Mouse (Mus musculus) layer of hippocampus, adult 8-10 months (tissue): Measurements from ENCODE around the gene Cyld. TPM values are rescaled to one million over a fixed set of nuclear protein-coding genes. Genes with fewer than 3 reads are reported as not detected.

ENCODE experiments used
- DNase-seq, 2 experiments: peaks; one replicate each; pipeline ENCODE4 v3.0.0; 2022; ENCODE audit warnings: low spot score in 2 of 2
- total RNA-seq, 4 experiments: library from RNA; stranded (reverse); gene quantifications; 2 replicates each; pipeline ENCODE4 v1.2.4; 2022

Cyld gene
- total RNA-seq, 4 experiments from 2014 or later = 80.2 to 100 (median 92.0) TPM

DNA sequence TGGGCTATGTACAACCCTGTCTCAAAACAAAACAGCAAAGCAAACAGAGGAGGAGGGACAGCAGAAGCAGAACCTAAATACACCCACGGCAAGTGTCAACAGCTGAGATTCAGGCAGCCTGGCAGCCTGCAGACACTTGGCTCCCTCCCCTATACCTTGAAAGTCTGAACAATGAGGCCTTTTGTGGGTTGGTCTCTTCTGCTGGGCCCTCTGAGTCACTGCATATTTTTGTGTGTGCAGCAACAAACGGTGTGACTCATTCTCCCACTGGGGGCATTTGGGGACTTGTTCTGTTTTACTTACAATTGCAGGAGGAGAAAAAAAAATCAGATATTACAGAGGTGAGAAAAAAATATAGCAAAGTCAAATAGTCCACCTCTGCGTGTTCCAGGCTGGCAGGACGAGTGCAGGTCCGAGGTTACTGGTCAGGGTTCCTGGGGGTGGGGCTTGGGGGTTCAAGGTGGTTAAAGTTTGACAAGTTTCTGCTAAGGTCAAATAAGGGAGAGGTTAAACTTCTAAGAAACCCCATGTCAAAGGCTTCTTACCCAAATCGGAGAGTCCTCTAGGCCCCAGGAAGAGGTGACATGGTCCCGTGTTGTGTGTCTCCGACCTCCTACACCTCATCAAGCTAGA, 96.0 kb downstream of the Cyld start:
- peak; percentile 45 to 51 for DNase-seq

DNA sequence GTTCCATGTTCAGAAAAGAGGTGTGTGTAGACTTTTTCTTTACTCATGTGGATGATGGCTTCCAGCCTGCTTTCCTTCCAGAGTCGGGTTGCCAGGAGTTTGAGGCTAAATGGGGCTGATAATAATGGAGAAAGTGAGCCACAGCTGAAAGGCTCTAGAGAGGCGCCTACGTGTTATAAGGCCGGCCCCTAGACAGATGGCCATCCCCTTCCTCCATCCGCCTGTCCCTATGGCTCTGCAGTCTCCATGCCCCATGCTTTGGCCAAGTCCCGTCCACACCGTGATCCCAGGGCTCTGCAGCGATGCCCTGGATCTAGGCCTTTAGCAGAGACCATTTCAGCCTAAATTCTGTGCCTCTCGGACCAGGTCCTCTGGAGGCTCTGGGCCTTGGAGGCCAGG, 96.5 kb downstream of the Cyld start:
- no peak for DNase-seq

DNA sequence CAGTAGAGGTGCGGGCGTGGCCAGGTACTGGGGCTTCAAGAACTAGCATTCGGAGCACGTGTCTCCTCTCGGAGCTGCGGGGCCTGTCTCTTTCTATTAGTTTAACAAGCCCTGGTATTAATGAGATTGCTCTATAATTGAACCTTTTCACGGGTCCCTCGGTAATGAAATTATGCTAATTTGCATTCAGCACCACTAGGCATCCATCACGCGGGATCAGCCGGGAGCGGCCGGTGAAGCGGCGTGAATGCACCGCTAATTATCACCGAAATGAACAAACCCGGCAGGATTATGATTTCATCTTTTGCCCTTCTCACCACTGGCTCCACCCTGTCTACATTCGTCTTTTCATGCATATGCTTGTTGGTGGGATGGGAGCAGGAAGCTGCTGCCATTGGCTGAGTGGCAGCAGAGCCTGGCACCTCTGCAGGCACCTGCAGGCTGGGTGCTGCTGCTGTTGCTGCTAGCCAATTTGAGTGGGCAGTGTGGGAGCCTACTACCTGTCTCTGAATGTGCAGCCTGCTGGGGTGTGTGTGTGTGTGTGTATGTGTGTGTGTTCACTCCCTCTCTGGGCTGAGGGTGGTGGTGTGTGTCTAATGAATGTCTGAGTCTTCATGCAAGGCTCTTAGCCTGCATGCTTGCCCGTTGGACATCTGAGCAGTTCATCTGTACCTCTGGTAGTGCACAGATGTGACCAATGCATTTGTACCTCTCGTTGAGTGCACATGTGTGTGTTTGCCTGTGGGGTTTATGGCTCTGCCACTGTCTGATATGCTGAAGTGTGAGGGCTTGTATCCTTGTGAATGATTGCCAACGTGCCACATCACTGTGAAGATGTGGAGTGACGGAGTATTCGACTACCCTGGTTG, 97.2 kb downstream of the Cyld start:
- no peak for DNase-seq

DNA sequence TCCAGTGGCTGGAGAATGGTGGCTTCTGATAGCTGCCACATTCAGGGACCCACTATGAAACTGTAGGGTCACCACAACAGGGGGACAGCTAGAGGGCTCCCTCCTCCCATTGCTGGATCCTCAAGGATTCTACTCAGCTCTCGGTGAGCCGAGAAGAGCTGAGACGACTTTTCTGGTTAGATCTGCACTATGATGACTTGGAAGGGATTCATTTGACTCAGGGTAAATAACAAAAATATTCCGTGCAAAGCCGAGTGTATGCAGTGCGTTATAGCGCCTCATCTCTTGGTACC, 97.7 kb downstream of the Cyld start:
- DNase-seq = no peak

DNA sequence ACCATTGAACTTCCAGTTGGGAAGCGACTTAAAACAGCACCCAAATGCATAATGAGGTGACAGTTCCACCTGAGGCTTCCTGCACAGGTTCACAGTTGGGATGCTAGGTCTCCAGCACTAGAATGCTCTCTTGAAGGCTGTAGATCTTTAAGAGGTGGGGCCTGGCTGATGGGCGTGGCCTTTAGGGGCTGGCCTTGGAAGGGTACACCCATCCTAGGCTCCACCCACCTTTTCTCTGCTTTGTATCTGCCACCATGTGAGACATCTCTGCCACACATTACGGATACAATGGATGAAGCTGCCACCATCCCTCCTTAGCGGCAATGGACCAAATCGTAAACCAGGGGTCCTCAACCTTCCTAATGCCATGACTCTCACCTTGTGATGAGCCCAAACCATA, 99.1 kb downstream of the Cyld start:
- DNase-seq = no peak

DNA sequence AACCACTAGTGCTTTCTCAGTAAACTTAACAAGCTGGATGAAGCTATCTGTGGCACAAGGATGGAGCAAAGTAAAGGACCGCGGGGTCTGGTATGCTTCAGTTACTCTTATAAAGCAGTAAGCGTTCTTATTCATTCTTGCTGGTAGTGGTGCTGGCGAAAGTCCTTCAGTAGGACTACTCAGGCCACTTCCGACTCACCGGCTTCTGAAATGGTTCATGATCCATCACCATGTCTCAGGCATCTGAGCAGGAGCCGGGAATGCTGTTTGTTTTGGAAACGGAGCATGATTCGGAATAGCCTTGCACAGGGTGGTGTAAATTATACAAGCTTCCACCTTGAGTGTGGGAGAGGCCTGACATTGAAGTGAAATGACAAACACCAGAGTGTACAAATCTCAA, 99.8 kb downstream of the Cyld start:
- no peak for DNase-seq

Other genes starting within 250 kb of the Cyld start
- gene Nkd1, start 175.7 kb upstream of the Cyld start, total RNA-seq = 10 to 100 TPM in 2 of 4 experiments, 1 to 10 TPM in 2; 8.1 to 11.3 (median 9.2) TPM
- 1 to 10 TPM; 1.8 to 6.2 (median 3.3) TPM for gene Snx20, start 60.9 kb upstream of the Cyld start, total RNA-seq
- gene Nod2, start 49.7 kb upstream of the Cyld start, total RNA-seq = under 1 TPM; 0.22 to 0.82 (median 0.42) TPM